Mouse (Mus musculus) forebrain, embryonic 14.5 days (tissue): Measurements from ENCODE around the gene Lyl1. TPM values are rescaled to one million over a fixed set of nuclear protein-coding genes. Genes with fewer than 3 reads are reported as not detected.

Experiments
- ATAC-seq: fragments of 200-750 bp; cut with Nextera tagmentation; 2 replicates; pipeline ENCODE4 v1.8.0; 2017; ENCODE audit warnings: mild to moderate bottlenecking, moderate library complexity
- DNase-seq: peaks from one replicate; pipeline ENCODE4 v3.0.0-alpha.2; 2015; ENCODE audit warnings: low spot score
- H3K27ac ChIP-seq: fragments of 300-500 bp; sonication (generic); 2 replicates; pipeline ENCODE4 v1.5.1; 2014; ENCODE audit warnings: low read depth, mild to moderate bottlenecking, control low read depth, low read length, moderate library complexity
- H3K27me3 ChIP-seq: fragments of 300-500 bp; sonication (generic); replicated peaks from 2 replicates; pipeline ENCODE4 v1.6.1; 2014; ENCODE audit warnings: low read length, control low read depth, mixed read lengths; ENCODE audit not compliant: control insufficient read depth, insufficient read depth
- H3K36me3 ChIP-seq: fragments of 300-500 bp; sonication (generic); 2 replicates; pipeline ENCODE4 v1.6.1; 2014; ENCODE audit warnings: low read length, control low read depth; ENCODE audit not compliant: control insufficient read depth, insufficient read depth
- H3K4me1 ChIP-seq: fragments of 300-500 bp; sonication (generic); 2 replicates; pipeline ENCODE4 v1.6.1; 2014; ENCODE audit warnings: antibody characterized with exemption, low read length, control low read depth; ENCODE audit not compliant: control insufficient read depth, insufficient read depth
- H3K4me2 ChIP-seq: fragments of 300-500 bp; sonication (generic); 2 replicates; pipeline ENCODE4 v1.6.1; 2014; ENCODE audit warnings: mild to moderate bottlenecking, control low read depth, low read length
- H3K4me3 ChIP-seq: fragments of 300-500 bp; sonication (generic); 2 replicates; pipeline ENCODE4 v1.5.1; 2014; ENCODE audit warnings: low read depth, low read length, control low read depth
- H3K9ac ChIP-seq: fragments of 300-500 bp; sonication (generic); 2 replicates; pipeline ENCODE4 v1.6.1; 2014; ENCODE audit warnings: mild to moderate bottlenecking, low read length, control low read depth, moderate library complexity
- H3K9me3 ChIP-seq: fragments of 300-500 bp; sonication (generic); replicated peaks from 2 replicates; pipeline ENCODE4 v1.6.1; 2016; ENCODE audit warnings: low read length, control low read depth, mixed read lengths; ENCODE audit not compliant: control insufficient read depth
- WGBS: fragments of 180-500 bp; shearing (Covaris S2); extraction: QIAGEN DNeasy Blood & Tissue Kit; methylation state at CpG from one replicate; pipeline ENCODE4 v1.1.7; 2014; 5-methylcytosine and 5-hydroxymethylcytosine counted together
- polyA plus RNA-seq: library from polyadenylated mRNA; unstranded; fragments of >200 nt; fragmentation: Nextera tagmentation; extraction: Ambion mirVana; gene quantifications from 2 replicates; pipeline ENCODE4 v1.2.1, GENCODE M21; 2014

The Lyl1 gene
- polyA plus RNA-seq, 1 experiment from 2014 or later = 2.9 TPM

DNA sequence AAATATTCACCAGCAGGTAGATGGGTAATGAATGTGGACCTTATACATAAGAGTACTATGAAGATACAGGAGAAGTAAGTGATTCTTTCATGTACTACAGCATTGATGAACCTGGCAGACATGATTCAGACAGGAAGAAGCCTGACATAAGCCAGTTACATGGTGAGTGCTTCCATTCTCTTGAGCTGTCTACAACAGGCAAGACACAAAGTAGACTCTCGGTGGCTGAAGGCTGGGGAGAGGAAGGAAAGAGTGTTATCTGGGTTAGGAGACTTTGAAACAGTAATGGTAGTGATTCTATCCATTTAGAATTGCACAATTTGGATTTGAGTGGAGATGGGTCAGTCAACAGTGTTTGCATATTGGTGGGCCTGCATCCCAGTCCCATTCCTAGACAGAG lies 42.3 kb upstream of the Lyl1 start:
- 62% methylated on average over 1 of the region's 1 CpGs for WGBS
- no peaks in the 10 kb centered on the region for H3K9me3 ChIP-seq

DNA sequence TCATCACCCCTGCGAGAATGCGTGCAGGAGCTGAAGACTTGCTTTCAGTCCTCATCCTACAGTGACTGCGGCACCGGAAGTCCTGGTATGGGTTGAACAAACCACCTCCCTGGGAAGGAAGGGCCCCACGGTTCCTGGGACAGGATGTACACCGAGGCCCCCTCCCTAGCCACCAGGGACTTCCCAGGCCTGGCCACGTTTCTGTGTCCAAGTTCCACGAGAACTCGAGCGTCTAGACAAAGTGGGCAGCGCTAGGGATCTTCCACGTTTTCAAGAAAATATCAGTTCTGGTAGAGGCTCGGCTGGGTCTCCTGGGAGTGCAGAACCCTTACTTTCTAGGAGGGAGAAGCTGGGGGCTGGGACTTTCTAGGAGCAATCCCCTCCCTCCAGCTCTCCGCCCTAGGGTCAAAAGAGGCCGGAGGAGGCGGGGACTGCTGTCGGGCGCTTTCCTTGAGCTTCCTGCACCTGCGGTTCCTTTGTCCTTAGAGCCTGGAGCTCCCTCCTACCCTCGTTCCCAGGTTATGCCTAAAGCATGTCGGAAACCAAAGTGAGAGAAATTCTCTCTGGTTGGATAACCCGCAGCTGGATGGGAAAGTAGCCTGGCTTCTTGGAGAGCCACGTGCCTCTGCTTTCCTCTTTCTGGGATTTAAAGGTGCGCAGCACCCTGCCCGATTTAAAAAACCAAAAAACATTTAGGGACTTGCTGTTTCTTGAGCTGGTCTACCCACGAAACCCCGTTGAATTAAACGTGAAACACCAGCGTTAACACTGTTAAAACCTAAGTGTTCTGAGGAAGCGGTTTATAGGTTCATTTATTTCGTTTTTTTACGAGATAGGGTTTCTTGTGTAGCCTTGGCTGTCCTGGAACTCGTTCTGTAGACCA lies 41.1 kb upstream of the Lyl1 start:
- Histone ChIP-seq H3K27ac (peak overlapping the region; percentile 44), H3K9me3 (no peaks in the 10 kb centered on the region), H3K4me2 (peak overlapping the region; percentile 92), H3K9ac (peak overlapping the region; percentile 81), H3K27me3 (no peaks in the 10 kb centered on the region), H3K4me1 (peaks cover 45% of the 10 kb centered on the region), H3K36me3 (no peaks in the 10 kb centered on the region), H3K4me3 (peak overlapping the region; percentile 69)
- no peak for ATAC-seq
- WGBS = 5% methylated on average over 33 of the region's 33 CpGs
- peak; percentile 38 for DNase-seq

More for the DNA sequence above, 42.3 kb upstream of the Lyl1 start:
- H3K4me2 ChIP-seq = no peak overlapping the region
- DNase-seq (no peak), ATAC-seq (no peak)
- H3K27ac ChIP-seq = no peak overlapping the region
- H3K9ac ChIP-seq = no peak overlapping the region
- peaks cover 46% of the 10 kb centered on the region for H3K4me1 ChIP-seq
- no peaks in the 10 kb centered on the region for H3K27me3 ChIP-seq
- no peaks in the 10 kb centered on the region for H3K36me3 ChIP-seq
- H3K4me3 ChIP-seq = no peak overlapping the region

GRCm38 (mm10) chr8:84660819-84661457 lies 40.3 kb upstream of the Lyl1 start:
- 3% methylated on average over 20 of the region's 20 CpGs for WGBS
- no peaks in the 10 kb centered on the region for H3K9me3 ChIP-seq
- H3K4me1 ChIP-seq = peaks cover 42% of the 10 kb centered on the region
- H3K27me3 ChIP-seq = no peaks in the 10 kb centered on the region
- ATAC-seq (no peak), DNase-seq (no peak)
- no peaks in the 10 kb centered on the region for H3K36me3 ChIP-seq
- H3K4me3 ChIP-seq = peak overlapping the region; percentile 69
- peak overlapping the region; percentile 81 for H3K9ac ChIP-seq
- peak overlapping the region; percentile 92 for H3K4me2 ChIP-seq
- no peak overlapping the region; the same call in 1 of the 2 replicates for H3K27ac ChIP-seq

GRCm38 (mm10) chr8:84661458-84661871 lies 39.8 kb upstream of the Lyl1 start:
- Histone ChIP-seq H3K27ac (peak overlapping the region; percentile 69; the same call in 1 of the 2 replicates), H3K27me3 (no peaks in the 10 kb centered on the region)
- peak; percentile 29 for DNase-seq

DNA sequence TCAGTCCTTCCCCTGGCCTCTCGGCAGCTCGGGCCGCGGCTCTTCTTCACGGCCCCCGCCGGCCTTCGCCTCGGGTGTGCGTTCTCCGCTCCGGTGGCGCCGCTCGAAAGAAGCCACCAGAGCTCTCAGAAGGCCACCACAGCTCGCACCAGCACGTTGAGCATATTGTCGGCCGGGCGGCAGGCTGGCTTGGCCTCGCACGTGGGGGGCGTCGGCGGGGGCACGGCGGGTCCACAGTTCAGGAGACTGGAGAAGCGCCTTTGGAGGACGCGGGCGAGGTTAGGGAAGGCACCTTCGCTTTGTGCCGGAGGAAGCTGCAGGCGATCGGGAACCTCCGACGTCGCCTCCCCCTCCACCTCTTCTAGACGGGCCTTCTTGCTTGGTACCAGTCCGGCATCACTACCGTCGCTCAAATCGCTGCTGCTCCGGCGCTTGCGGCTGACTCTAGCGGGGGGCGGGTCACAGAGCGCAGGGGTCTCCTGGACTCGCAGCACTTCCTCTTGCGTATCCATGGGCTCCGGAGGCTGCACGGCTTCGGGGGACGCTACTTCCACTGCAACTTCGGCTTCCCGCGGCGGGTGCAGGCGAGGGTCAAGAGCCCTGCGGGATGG lies 39.2 kb upstream of the Lyl1 start:
- DNase-seq (peak; percentile 39), ATAC-seq (peak; percentile 7; the same call in 1 of the 2 replicates)
- H3K36me3 ChIP-seq = no peaks in the 10 kb centered on the region
- H3K9me3 ChIP-seq = no peaks in the 10 kb centered on the region
- peaks cover 34% of the 10 kb centered on the region for H3K4me1 ChIP-seq
- no peaks in the 10 kb centered on the region for H3K27me3 ChIP-seq
- WGBS = under 1% methylated on average over 58 of the region's 61 CpGs
- H3K9ac ChIP-seq = peak overlapping the region; percentile 81
- H3K4me3 ChIP-seq = peak overlapping the region; percentile 69
- peak overlapping the region; percentile 69 for H3K27ac ChIP-seq
- H3K4me2 ChIP-seq = peak overlapping the region; percentile 92

More at GRCm38 (mm10) chr8:84661458-84661871, 39.8 kb upstream of the Lyl1 start:
- Histone ChIP-seq H3K4me1 (peaks cover 40% of the 10 kb centered on the region), H3K4me2 (peak overlapping the region; percentile 92), H3K9me3 (no peaks in the 10 kb centered on the region), H3K36me3 (no peaks in the 10 kb centered on the region), H3K9ac (peak overlapping the region; percentile 81), H3K4me3 (peak overlapping the region; percentile 69)
- under 1% methylated on average over 24 of the region's 24 CpGs for WGBS
- no peak for ATAC-seq

- peak within 1 kb of the TSS; percentile 92 for H3K4me2 ChIP-seq
- peak; percentile 98 for DNase-seq
- H3K27me3 ChIP-seq = no peaks in the 10 kb centered on the region
- peak within 1 kb of the TSS; percentile 69 for H3K4me3 ChIP-seq
- peak; percentile 83 for ATAC-seq
- peaks cover 34% of the 10 kb centered on the region for H3K4me1 ChIP-seq
- peak within 1 kb of the TSS; percentile 90 for H3K27ac ChIP-seq
- H3K9me3 ChIP-seq = no peaks in the 10 kb centered on the region
- H3K36me3 ChIP-seq = no peaks in the 10 kb centered on the region
- peak within 1 kb of the TSS; percentile 84 for H3K9ac ChIP-seq
- WGBS = under 1% methylated on average over 27 of the region's 27 CpGs
These were observed 38.6 kb upstream of the Lyl1 start, which contains the start of gene Ier2 for GRCm38 (mm10) chr8:84662581-84663065. TSS of gene Ier2 (minus strand) at chr8:84662852.

DNA sequence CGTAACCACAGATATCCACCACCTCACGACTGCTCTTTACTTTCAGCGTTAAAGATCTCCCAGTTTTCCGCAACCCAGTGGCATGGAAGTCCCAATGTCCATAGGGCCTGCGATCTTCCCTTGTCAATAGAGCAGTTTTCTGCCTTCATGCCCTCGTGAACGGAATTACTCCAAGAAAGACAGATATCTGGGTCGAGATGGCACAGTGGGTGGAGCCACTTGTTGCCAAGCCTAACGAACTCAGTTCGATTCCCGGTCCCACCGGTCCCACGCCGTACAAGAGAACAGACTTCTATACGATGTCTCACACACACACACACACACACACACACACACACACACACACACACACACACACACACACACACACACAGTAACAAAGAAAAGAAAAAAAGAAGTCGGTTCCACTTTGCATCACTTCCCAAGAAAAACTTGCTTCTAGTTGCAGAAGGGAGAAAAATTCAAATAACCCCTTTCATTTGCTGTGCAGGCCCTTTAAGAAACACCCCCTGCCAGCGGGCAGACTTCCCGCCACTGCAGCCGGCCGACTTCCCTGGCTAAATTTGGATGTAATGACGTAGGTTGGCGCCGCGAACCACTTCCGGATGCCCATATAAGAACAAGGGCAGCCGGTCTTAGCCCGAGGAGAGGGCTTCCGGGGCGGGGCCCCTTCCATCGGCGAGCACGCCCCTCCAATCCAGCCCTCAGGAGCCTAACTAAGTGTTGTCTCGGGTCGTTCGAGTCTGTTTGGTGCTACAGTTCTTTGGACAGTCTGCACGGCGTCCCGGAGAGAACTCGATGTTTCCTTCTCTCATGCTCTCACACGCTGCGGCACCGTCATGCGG lies 37.6 kb upstream of the Lyl1 start:
- 3% methylated on average over 43 of the region's 43 CpGs for WGBS
- Histone ChIP-seq H3K4me1 (peaks cover 34% of the 10 kb centered on the region), H3K9ac (peak overlapping the region; percentile 84)

More for the DNA sequence above, 37.6 kb upstream of the Lyl1 start:
- DNase-seq = peak; percentile 98
- Histone ChIP-seq H3K27me3 (no peaks in the 10 kb centered on the region), H3K9me3 (no peaks in the 10 kb centered on the region), H3K27ac (peak overlapping the region; percentile 90), H3K4me2 (peak overlapping the region; percentile 92), H3K4me3 (peak overlapping the region; percentile 69), H3K36me3 (peaks cover 6% of the 10 kb centered on the region; the same call in 1 of the 2 replicates)
- peak; percentile 85 for ATAC-seq
